Mouse (Mus musculus) kidney, adult 18-20 months (tissue): ENCODE measurements around the gene Ttc4.

Source experiments
- DNase-seq: peaks from one replicate; pipeline ENCODE4 v3.0.0; 2021

Gene Ttc4

GRCm38 (mm10) chr4:106613560-106613959, 65.2 kb downstream of the Ttc4 start:
- no peak for DNase-seq

- no peak for DNase-seq
Observed at GRCm38 (mm10) chr4:106613105-106613504, 65.6 kb downstream of the Ttc4 start.
